Mouse (Mus musculus): ENCODE data around the gene Swsap1. TPM values are rescaled to one million over a fixed set of nuclear protein-coding genes. Genes with fewer than 3 reads are reported as not detected.

Swsap1 gene
- polyA plus RNA-seq (2011; ENCODE audit: insufficient read depth, insufficient read length, low read depth, missing spikeins), result 8.5 TPM in 2 replicates

DNA sequence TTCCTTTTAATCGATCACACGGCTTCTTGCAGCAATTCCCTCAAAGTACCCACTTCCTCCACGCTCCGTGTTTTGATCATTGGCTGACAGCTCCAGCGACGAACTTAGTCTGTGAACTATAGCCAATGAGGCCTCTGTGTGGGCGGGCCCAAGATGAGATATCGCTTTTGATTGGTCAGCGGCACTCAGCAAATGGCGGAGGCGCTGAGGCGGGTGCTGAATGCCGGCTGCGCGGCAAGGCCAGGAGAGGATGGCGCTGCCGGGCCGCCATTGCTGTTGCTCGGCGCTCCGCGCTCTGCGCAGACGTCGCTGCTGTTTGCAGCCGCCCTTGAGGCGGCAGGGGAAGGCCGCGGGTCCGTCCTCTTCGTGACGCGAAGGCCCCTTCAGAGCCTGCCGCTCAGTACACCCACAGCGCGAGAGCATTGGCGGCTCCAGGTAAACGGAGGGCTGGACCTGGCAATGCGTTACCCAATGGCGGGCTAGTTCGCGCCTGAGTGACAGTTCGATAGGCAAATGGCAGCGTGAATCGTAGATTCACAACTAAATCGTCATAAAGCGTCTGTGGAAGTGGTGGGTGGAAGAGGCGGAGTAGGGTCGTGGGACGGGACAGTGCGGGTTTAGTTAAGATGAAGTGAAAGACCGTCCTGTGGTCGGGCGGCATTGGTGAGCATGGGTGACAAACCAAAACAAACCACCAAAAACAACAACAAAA is at the start of gene Swsap1:
Gene Swsap1 (plus strand): TSS at position 186 of the 712 bp plus-strand sequence.
- H3K36me3 ChIP-seq (ENCODE audit: control insufficient read depth, insufficient read depth, low read length, poor library complexity, severe bottlenecking), result no peaks in the 10 kb centered on the region
- TF ChIP-seq CTCF (IDR thresholded peaks at IDR 0.05; ENCODE audit: low read depth, low read length) (no peak), POLR2A (IDR thresholded peaks at IDR 0.05; ENCODE audit: insufficient read depth, low read length) (peak; percentile 32), EP300 (IDR thresholded peaks at IDR 0.05; ENCODE audit: insufficient read depth, low read depth, low read length) (no peak)

DNA sequence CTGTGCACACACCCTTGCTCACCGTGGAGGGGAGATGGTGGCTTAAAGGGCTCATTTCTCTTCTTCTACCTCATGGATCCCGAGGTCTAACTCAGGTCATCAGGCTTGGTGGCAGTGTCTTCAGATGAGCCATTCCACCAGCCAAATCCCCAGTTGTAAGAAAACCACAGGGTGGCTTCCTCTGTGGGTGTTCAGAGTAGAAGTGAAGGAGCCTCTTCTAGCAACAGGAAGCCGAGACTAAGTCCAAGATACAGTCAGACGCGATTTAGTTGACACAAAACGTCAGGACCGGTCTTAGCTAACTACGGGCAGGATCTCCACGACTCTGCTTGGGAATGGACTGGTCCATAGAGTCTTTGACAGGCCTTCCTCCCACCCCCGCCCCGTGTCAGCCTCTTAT is 47.3 kb upstream of the Swsap1 start:
- H3K36me3 ChIP-seq (ENCODE audit: control insufficient read depth, insufficient read depth, low read length, poor library complexity, severe bottlenecking), result no peaks in the 10 kb centered on the region
- H3K27ac ChIP-seq (ENCODE audit: insufficient read depth, low read length), result no peak overlapping the region
- no peaks in the 10 kb centered on the region for H3K27me3 ChIP-seq (ENCODE audit: control insufficient read depth, insufficient read depth, low read length, poor library complexity, severe bottlenecking)
- no peak overlapping the region for H3K4me3 ChIP-seq (ENCODE audit: low read depth, low read length)
- TF ChIP-seq CTCF (IDR thresholded peaks at IDR 0.05; ENCODE audit: low read depth, low read length), result no peak
- no peak for TF ChIP-seq POLR2A (IDR thresholded peaks at IDR 0.05; ENCODE audit: insufficient read depth, low read length)
- no peak for TF ChIP-seq EP300 (IDR thresholded peaks at IDR 0.05; ENCODE audit: insufficient read depth, low read depth, low read length)
- no peaks in the 10 kb centered on the region for H3K4me1 ChIP-seq (ENCODE audit: control insufficient read depth, insufficient read depth, low read length)
- no peak overlapping the region for H3K9ac ChIP-seq (ENCODE audit: low read depth, poor library complexity, severe bottlenecking)
- no peaks in the 10 kb centered on the region for H3K9me3 ChIP-seq (replicated peaks; ENCODE audit: control insufficient read depth, insufficient read depth, low read length, poor library complexity, severe bottlenecking)

More for the DNA sequence above, at the start of gene Swsap1:
- Histone ChIP-seq H3K9me3 (replicated peaks; ENCODE audit: control insufficient read depth, insufficient read depth, low read length, poor library complexity, severe bottlenecking) (no peaks in the 10 kb centered on the region), H3K9ac (ENCODE audit: low read depth, poor library complexity, severe bottlenecking) (peak within 1 kb of the TSS; percentile 46), H3K27me3 (ENCODE audit: control insufficient read depth, insufficient read depth, low read length, poor library complexity, severe bottlenecking) (no peaks in the 10 kb centered on the region), H3K4me3 (ENCODE audit: low read depth, low read length) (peak within 1 kb of the TSS; percentile 99), H3K27ac (ENCODE audit: insufficient read depth, low read length) (no peak within 1 kb of the TSS), H3K4me1 (ENCODE audit: control insufficient read depth, insufficient read depth, low read length) (no peaks in the 10 kb centered on the region)

DNA sequence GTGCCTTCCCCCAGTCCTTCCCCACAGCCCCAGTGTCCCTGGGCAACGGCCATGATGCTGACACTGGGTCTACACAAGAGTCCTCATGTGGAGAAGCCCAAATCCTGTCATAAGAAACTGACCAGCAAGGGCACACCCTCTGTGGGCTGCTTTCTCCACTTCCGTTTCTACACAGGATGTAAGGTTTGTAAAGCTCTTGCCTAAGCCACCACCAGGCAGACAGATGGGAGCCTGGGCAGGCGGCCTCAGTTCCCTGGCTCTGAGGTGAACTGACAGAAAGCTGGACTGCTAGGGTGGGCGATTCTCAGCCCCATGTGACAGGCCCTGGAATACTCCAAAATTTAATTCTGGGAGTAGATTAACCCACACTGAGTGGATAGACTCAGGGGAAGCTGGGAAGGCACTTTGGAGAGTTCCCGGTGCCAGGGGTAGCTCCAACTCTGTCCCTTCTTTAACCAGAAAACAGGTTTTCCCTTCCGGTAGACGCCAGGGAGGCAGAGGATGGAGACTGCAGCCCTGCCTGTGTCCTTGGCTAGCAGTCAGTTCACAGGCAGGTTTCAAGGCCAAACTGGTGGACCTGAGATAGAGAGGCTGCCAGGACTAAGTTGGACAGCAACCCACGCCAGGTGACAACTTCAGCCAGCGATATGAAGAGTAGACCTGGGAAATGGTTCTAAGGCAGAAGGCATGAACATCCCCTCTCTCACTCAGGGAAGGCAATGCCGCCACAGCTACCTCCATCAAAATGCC is 45.9 kb upstream of the Swsap1 start:
- Histone ChIP-seq H3K36me3 (ENCODE audit: control insufficient read depth, insufficient read depth, low read length, poor library complexity, severe bottlenecking) (no peaks in the 10 kb centered on the region), H3K27ac (ENCODE audit: insufficient read depth, low read length) (no peak overlapping the region)

DNA sequence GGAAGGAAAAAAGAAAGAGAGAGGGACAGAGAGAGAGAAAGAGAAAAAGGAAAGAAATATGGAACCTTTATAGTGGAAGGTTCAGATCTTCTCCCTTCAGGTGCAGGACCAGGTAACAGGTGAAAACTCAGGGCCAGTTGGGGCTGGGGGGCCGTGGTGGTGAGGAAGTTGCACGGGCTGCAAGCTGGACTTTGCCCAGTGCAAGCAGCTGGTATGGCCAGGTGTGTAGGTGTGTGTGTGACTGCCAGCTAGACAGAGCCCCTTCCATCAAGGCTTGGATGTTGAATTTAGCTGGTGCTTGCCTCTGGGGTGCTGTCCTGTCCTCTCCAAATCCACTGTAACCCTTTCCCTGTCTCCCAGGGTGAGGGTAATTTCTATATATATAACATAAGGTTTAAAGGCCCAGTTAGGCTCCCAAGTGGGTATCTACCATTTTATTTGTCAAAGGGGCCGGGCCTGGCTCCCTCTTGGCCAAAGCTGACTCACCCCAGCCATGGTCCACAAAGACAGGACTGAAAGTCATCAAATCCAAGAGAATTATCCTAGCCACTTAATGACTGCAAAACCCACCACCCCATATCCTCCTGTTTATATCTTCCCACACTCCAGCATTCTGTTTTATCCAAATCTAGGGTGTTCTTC is 38.6 kb upstream of the Swsap1 start:
- Histone ChIP-seq H3K9me3 (replicated peaks; ENCODE audit: control insufficient read depth, insufficient read depth, low read length, poor library complexity, severe bottlenecking) (no peaks in the 10 kb centered on the region), H3K4me3 (ENCODE audit: low read depth, low read length) (no peak overlapping the region; the same call in 1 of the 2 replicates), H3K36me3 (ENCODE audit: control insufficient read depth, insufficient read depth, low read length, poor library complexity, severe bottlenecking) (no peaks in the 10 kb centered on the region), H3K27ac (ENCODE audit: insufficient read depth, low read length) (no peak overlapping the region), H3K4me1 (ENCODE audit: control insufficient read depth, insufficient read depth, low read length) (no peaks in the 10 kb centered on the region), H3K27me3 (ENCODE audit: control insufficient read depth, insufficient read depth, low read length, poor library complexity, severe bottlenecking) (no peaks in the 10 kb centered on the region), H3K9ac (ENCODE audit: low read depth, poor library complexity, severe bottlenecking) (peak overlapping the region; percentile 14)
- TF ChIP-seq POLR2A (IDR thresholded peaks at IDR 0.05; ENCODE audit: insufficient read depth, low read length) (no peak), CTCF (IDR thresholded peaks at IDR 0.05; ENCODE audit: low read depth, low read length) (no peak), EP300 (IDR thresholded peaks at IDR 0.05; ENCODE audit: insufficient read depth, low read depth, low read length) (no peak)

More for the DNA sequence above, 45.9 kb upstream of the Swsap1 start:
- H3K9me3 ChIP-seq (replicated peaks; ENCODE audit: control insufficient read depth, insufficient read depth, low read length, poor library complexity, severe bottlenecking), result no peaks in the 10 kb centered on the region
- no peaks in the 10 kb centered on the region for H3K27me3 ChIP-seq (ENCODE audit: control insufficient read depth, insufficient read depth, low read length, poor library complexity, severe bottlenecking)
- H3K9ac ChIP-seq (ENCODE audit: low read depth, poor library complexity, severe bottlenecking), result no peak overlapping the region
- TF ChIP-seq POLR2A (IDR thresholded peaks at IDR 0.05; ENCODE audit: insufficient read depth, low read length) (no peak), CTCF (IDR thresholded peaks at IDR 0.05; ENCODE audit: low read depth, low read length) (no peak), EP300 (IDR thresholded peaks at IDR 0.05; ENCODE audit: insufficient read depth, low read depth, low read length) (no peak)
- no peaks in the 10 kb centered on the region for H3K4me1 ChIP-seq (ENCODE audit: control insufficient read depth, insufficient read depth, low read length)
- no peak overlapping the region for H3K4me3 ChIP-seq (ENCODE audit: low read depth, low read length)

DNA sequence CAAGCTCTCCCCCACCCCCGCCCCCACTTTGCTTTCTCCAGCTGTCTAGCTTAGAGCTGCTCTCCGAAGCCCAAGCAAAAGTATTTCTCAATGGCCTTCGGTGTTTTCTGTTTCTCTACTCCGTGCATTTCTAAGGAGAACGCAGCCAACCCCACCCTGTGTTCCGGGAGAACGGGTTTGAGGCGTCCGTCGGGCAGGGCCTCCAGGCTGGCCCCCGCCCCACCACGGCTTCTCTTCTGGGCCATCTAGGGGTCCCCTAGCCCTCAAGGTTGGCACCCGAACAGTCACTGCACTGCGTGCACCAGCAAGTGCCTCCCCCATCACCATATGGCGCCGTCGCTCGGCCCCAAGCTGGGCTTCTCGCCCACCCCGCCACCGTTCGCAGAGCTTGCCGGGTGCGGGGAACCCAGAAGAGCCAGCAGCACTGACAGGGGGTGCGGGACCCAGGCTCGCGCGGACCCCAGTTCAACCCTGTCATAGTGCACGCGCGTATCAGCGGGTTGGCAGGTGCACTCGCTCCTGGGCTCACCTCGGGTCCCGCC is 38.0 kb upstream of the Swsap1 start:
- Histone ChIP-seq H3K4me3 (ENCODE audit: low read depth, low read length) (peak overlapping the region; percentile 77), H3K36me3 (ENCODE audit: control insufficient read depth, insufficient read depth, low read length, poor library complexity, severe bottlenecking) (no peaks in the 10 kb centered on the region), H3K9me3 (replicated peaks; ENCODE audit: control insufficient read depth, insufficient read depth, low read length, poor library complexity, severe bottlenecking) (no peaks in the 10 kb centered on the region), H3K4me1 (ENCODE audit: control insufficient read depth, insufficient read depth, low read length) (no peaks in the 10 kb centered on the region), H3K27ac (ENCODE audit: insufficient read depth, low read length) (no peak overlapping the region), H3K9ac (ENCODE audit: low read depth, poor library complexity, severe bottlenecking) (peak overlapping the region; percentile 14), H3K27me3 (ENCODE audit: control insufficient read depth, insufficient read depth, low read length, poor library complexity, severe bottlenecking) (no peaks in the 10 kb centered on the region)
- no peak for TF ChIP-seq POLR2A (IDR thresholded peaks at IDR 0.05; ENCODE audit: insufficient read depth, low read length)
- TF ChIP-seq CTCF (IDR thresholded peaks at IDR 0.05; ENCODE audit: low read depth, low read length), result no peak
- no peak for TF ChIP-seq EP300 (IDR thresholded peaks at IDR 0.05; ENCODE audit: insufficient read depth, low read depth, low read length)
